Mouse (Mus musculus) testis, adult 2 months (tissue): ENCODE data around the gene Pak4.

Experiments used
- CTCF ChIP-seq: fragments of 200-500 bp; IDR thresholded peaks from 2 replicates; pipeline ENCODE4 v1.5.1; 2012; ENCODE audit warnings: low read depth, mild to moderate bottlenecking, inconsistent platforms, low read length, moderate library complexity; ENCODE audit not compliant: control insufficient read depth, insufficient read depth, insufficient replicate concordance
- POLR2A ChIP-seq: fragments of 200-500 bp; IDR thresholded peaks from 2 replicates; pipeline ENCODE4 v1.6.1; 2012; ENCODE audit warnings: low read depth, mild to moderate bottlenecking, inconsistent platforms, low read length, moderate library complexity; ENCODE audit not compliant: control insufficient read depth

DNA sequence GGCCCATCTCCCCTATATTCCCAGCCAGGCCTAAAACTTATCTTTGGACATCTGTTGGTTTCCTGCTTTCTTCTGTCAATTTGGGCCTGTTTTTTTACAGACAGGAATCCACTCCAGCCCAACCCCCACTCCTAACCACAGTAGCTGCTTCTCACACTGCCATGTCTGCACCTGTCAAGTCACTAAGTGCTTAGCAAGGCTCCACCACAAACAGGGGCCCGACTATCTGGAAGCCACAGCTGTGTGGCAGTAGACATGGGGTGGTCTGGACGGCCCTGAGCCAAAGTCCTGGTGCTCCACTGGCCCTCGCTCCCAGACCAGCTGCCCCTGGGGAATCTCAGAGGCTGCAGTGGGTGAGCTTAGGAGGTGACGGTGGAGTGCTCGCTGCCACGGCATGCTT lies 40.3 kb downstream of the Pak4 start:
- TF ChIP-seq CTCF (no peak), POLR2A (no peak)
